Mouse (Mus musculus) heart, embryonic 15.5 days (tissue): Measurements from ENCODE around the gene Dok3. TPM values are rescaled to one million over a fixed set of nuclear protein-coding genes. Genes with fewer than 3 reads are reported as not detected.
A peak's percentile ranks its signal among the peaks of the same experiment; 100 is the strongest.

ENCODE experiments used
- ATAC-seq: fragments of 200-750 bp; cut with Nextera tagmentation; replicated peaks from 2 replicates; pipeline ENCODE4 v1.8.0; 2017; ENCODE audit warnings: low read depth, moderate TSS enrichment; ENCODE audit not compliant: insufficient number of reproducible peaks, insufficient read depth, low FRiP score
- H3K27ac ChIP-seq: fragments of 300-500 bp; sonication (generic); 2 replicates; pipeline ENCODE4 v1.5.1; 2015; ENCODE audit warnings: mild to moderate bottlenecking, inconsistent platforms
- H3K27me3 ChIP-seq: fragments of 300-500 bp; sonication (generic); 2 replicates; pipeline ENCODE4 v1.6.1; 2015; ENCODE audit warnings: inconsistent platforms
- H3K36me3 ChIP-seq: fragments of 300-500 bp; sonication (generic); 2 replicates; pipeline ENCODE4 v1.6.1; 2015; ENCODE audit warnings: mild to moderate bottlenecking, inconsistent platforms
- H3K4me1 ChIP-seq: fragments of 300-500 bp; sonication (generic); replicated peaks from 2 replicates; pipeline ENCODE4 v1.6.1; 2015; ENCODE audit warnings: inconsistent platforms
- H3K4me2 ChIP-seq: fragments of 300-500 bp; sonication (generic); 2 replicates; pipeline ENCODE4 v1.6.1; 2015; ENCODE audit warnings: inconsistent platforms, mild to moderate bottlenecking, moderate library complexity
- H3K4me3 ChIP-seq: fragments of 300-500 bp; sonication (generic); 2 replicates; pipeline ENCODE4 v1.5.1; 2015; ENCODE audit warnings: mild to moderate bottlenecking, inconsistent platforms
- H3K9ac ChIP-seq: fragments of 300-500 bp; sonication (generic); 2 replicates; pipeline ENCODE4 v1.6.1; 2015; ENCODE audit warnings: mild to moderate bottlenecking, inconsistent platforms
- H3K9me3 ChIP-seq: fragments of 300-500 bp; sonication (generic); replicated peaks from 2 replicates; pipeline ENCODE4 v1.6.1; 2016; ENCODE audit warnings: inconsistent platforms
- WGBS: fragments of 180-500 bp; shearing (Covaris S2); methylation state at CpG from one replicate; pipeline ENCODE4 v1.1.7; 2015; ENCODE audit warnings: mixed read lengths; 5-methylcytosine and 5-hydroxymethylcytosine counted together
- polyA plus RNA-seq: library from polyadenylated mRNA; unstranded; fragments of >200 nt; fragmentation: Nextera tagmentation; extraction: Ambion mirVana; gene quantifications from 2 replicates; pipeline ENCODE4 v1.2.1, GENCODE M21; 2015

Dok3 gene
- polyA plus RNA-seq, 1 experiment from 2014 or later: 1.3 TPM

DNA sequence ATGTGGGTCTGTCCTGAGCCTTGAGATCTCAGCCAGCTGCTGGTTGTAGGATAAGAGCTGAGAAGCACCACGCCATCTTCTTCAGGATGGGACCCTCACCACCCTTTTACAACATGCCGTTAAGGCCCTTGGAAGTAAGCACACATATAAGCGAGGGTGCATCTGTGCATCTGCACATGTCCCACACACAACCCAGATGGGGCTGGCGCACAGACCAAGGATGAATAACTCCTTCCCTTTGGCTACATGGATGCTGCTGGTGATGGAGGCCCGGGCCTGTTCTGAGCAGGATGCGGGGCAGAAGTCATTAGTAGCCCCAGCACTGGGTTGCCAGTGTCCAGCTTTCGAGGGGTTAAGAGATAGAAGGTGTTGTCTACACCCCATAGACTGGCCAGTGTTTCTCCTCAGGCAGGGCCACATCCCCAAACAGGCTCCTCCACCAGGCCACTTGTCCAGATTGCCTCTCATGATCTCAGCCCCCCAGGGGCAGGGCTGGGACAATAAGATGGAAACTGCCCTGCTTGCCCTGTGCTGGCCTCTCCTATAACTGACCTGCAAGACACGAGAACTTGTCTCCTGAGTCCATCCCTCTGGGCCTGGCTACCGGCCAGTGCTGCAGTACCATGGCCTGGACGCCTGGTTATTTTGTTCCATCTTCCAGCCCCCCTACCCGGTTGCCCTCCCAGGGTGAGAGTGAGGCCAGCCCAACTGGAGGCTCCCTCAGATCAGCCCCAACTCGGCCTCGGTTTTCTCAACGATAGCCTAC lies 42.9 kb downstream of the Dok3 start:
- H3K36me3 ChIP-seq: peaks cover 9% of the 10 kb centered on the region; the same call in 1 of the 2 replicates
- no peak for ATAC-seq
- peak overlapping the region; percentile 95 for H3K4me2 ChIP-seq
- H3K27ac ChIP-seq: peak overlapping the region; percentile 86; the same call in 1 of the 2 replicates
- peaks cover 86% of the 10 kb centered on the region for H3K27me3 ChIP-seq
- peak overlapping the region; percentile 92 for H3K9ac ChIP-seq
- H3K9me3 ChIP-seq: no peaks in the 10 kb centered on the region
- peak overlapping the region; percentile 88 for H3K4me3 ChIP-seq
- 42% methylated on average over 14 of the region's 14 CpGs for WGBS
- H3K4me1 ChIP-seq: peaks cover 67% of the 10 kb centered on the region

DNA sequence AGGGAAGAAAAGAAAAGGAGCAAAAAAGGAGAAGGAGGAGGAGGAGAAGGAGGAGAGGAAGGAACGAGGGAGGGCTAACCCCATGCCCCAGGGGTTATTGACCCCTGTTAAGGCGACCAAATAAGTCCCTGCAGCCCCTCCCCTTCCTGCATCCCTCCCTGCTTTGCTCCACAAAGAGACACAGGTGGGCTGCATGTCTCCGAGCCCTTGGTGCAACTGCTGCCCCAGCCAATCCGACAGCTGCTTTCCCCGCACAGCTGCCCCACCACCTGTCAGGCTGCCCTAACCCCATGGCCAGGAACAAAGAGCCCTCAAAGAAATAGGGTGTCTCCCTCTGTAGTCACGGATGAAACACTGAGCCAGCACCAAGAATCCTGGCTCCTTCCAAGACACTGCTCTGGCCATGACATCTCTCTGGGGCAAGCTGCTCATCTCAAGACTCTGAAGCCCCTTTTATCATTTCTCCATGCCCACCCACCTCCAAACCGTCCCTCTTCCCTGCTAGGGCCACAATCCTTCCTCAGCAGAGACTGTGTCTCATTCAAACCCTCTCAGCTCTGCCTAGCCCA lies 44.5 kb downstream of the Dok3 start:
- WGBS: 40% methylated on average over 7 of the region's 7 CpGs
- 0 out of 2 replicates have a peak overlapping the region, but pooled peaks have one; percentile 4 for H3K4me2 ChIP-seq

DNA sequence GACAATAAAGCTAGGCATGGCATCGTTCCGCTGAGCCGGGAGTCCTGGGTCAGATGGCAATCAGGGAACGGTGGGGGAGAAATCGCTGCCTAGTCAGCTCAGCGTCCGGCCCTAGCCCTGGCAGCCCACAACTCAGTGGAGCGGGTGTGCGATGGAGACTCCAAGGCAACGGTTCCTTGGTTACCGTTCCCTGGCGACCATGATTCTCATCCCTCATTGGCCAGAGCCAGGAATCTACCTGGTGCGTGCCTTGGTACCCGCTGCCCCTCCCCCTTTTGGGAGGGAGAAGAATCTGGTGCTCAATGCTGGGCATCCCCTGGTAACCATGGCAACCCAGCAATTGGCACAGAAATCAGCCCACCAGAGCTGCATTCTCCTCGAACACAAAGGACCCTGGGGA lies 45.5 kb downstream of the Dok3 start:
- no peak for ATAC-seq

More for the DNA sequence above, 44.5 kb downstream of the Dok3 start:
- Histone ChIP-seq H3K9ac (no peak overlapping the region), H3K27ac (no peak overlapping the region), H3K9me3 (no peaks in the 10 kb centered on the region), H3K4me1 (peaks cover 67% of the 10 kb centered on the region), H3K36me3 (peaks cover 23% of the 10 kb centered on the region), H3K27me3 (peaks cover 74% of the 10 kb centered on the region), H3K4me3 (no peak overlapping the region)
- no peak for ATAC-seq

DNA sequence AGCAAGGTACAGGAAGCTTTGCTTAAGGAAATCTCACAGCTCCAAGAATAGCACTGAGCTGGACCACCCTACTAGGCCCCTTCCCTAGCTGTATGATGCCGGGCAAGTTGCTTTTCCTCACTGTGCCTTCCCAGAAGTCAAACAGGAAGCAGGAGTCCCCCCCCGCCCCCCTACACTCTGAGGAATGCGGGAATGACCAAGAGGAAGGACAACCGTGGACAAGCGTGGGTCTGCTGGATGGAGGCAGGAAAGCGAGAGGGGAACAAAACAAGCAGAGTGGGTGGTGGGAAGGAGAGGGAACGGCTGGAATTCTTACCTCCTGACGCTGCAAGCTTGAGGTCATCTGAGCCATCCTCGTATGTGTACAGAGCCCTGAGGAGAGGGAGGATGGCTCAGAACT lies 46.0 kb downstream of the Dok3 start:
- 26% methylated on average over 9 of the region's 9 CpGs for WGBS
- Histone ChIP-seq H3K9ac (no peak overlapping the region), H3K4me3 (no peak overlapping the region), H3K36me3 (peaks cover 23% of the 10 kb centered on the region), H3K4me2 (peak overlapping the region; percentile 7; the same call in 1 of the 2 replicates), H3K9me3 (no peaks in the 10 kb centered on the region), H3K27ac (peak overlapping the region; percentile 52), H3K27me3 (peaks cover 65% of the 10 kb centered on the region), H3K4me1 (peaks cover 73% of the 10 kb centered on the region)
- ATAC-seq: no peak

More for the DNA sequence above, 45.5 kb downstream of the Dok3 start:
- Histone ChIP-seq H3K9me3 (no peaks in the 10 kb centered on the region), H3K4me1 (peaks cover 77% of the 10 kb centered on the region), H3K27me3 (peaks cover 69% of the 10 kb centered on the region), H3K36me3 (peaks cover 23% of the 10 kb centered on the region), H3K4me2 (0 out of 2 replicates have a peak overlapping the region, but pooled peaks have one; percentile 4), H3K4me3 (no peak overlapping the region), H3K27ac (peak overlapping the region; percentile 52), H3K9ac (no peak overlapping the region)
- 55% methylated on average over 15 of the region's 15 CpGs for WGBS

DNA sequence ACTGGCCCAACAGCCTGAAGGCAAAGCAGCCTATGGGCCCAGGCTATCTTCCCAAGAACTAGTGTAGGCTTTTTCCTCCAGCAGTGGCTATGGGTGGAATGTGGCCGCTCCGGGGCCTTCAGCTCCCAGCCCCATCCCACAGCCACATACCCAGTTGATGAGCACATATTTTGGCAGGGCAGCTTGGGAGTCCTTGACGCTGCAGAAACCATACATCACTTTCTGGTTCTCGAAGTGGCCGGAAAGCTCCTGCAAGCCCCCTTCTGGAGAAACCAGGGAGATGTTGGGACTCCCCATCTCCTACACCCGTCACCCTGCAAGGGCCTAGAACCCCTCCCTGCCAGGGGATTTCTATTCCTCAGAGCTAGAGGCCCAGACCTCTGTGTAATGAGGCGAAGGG lies 46.6 kb downstream of the Dok3 start:
- H3K27ac ChIP-seq: peak overlapping the region; percentile 52

DNA sequence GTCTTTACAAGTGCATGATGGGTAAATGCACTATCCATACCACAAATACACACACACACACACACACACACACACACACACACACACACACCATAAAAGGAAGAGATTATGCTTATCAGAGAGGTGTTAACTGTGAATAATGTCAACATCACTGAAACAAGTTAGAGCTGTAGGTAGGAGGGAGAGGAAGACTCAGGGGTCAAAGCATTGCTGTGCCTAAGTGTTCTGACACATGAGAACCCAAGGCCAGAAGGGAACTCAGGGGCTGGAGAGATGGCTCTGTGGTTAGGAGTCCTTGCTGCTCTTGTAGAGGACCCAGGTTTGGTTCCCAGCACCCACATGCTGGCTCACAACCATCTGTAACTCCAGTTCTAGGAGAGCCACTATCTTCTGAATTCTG lies 49.2 kb downstream of the Dok3 start:
- Histone ChIP-seq H3K9me3 (no peaks in the 10 kb centered on the region), H3K36me3 (peaks cover 41% of the 10 kb centered on the region), H3K4me2 (no peak overlapping the region), H3K4me1 (peaks cover 42% of the 10 kb centered on the region), H3K4me3 (no peak overlapping the region), H3K27me3 (peaks cover 60% of the 10 kb centered on the region), H3K27ac (0 out of 2 replicates have a peak overlapping the region, but pooled peaks have one; percentile 31), H3K9ac (no peak overlapping the region)
- ATAC-seq: no peak

More for the DNA sequence above, 46.6 kb downstream of the Dok3 start:
- Histone ChIP-seq H3K9ac (no peak overlapping the region), H3K4me3 (no peak overlapping the region), H3K27me3 (peaks cover 64% of the 10 kb centered on the region), H3K9me3 (no peaks in the 10 kb centered on the region), H3K4me1 (peaks cover 68% of the 10 kb centered on the region), H3K4me2 (no peak overlapping the region), H3K36me3 (peaks cover 23% of the 10 kb centered on the region)
- ATAC-seq: no peak
- 50% methylated on average over 7 of the region's 7 CpGs for WGBS

DNA sequence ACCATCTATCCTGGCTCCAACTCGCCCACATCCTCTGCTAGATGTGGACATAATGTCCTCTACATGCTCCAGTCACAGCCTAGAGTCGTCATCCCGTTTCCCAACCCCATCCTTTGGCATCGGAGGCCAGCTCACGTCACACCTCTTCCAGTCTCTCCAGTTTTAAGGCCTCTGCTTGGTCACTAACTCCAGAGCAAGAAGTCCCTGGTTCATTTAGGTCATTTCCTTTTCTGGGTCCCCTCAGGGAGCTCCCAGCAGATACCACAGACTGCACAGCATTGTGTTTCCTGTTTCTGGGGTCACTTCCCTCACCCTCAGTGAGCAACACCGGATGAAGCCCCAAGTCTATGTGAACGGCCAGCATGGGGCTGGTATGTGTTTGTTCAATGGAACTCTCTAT lies 50.1 kb downstream of the Dok3 start:
- Histone ChIP-seq H3K4me2 (no peak overlapping the region), H3K9ac (no peak overlapping the region), H3K27ac (peak overlapping the region; percentile 46), H3K36me3 (peaks cover 44% of the 10 kb centered on the region), H3K27me3 (peaks cover 60% of the 10 kb centered on the region), H3K9me3 (no peaks in the 10 kb centered on the region), H3K4me1 (peaks cover 33% of the 10 kb centered on the region), H3K4me3 (no peak overlapping the region)
- no peak; the same call in 1 of the 2 replicates for ATAC-seq
- 68% methylated on average over 7 of the region's 7 CpGs for WGBS

DNA sequence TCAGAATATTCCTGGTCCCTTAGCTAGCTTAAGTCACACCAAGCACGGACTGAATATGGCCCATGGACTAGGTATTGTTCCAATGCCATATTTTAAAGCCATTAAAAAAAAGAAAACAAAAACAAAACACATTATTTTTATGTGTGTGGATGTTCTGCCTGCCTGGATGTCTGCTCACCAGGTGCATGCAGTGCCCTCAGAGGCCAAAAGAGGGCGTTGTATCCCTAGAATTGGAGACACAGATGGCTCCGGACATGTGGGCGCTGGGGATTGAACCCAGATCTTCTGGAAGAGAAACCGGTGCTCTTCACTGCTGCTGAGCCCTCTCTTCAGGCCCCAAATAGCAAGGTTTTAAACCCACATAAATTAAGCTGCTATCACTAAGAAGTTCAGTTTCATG lies 51.1 kb downstream of the Dok3 start:
- H3K9ac ChIP-seq: no peak overlapping the region
- 53% methylated on average over 5 of the region's 5 CpGs for WGBS
- H3K4me3 ChIP-seq: no peak overlapping the region
- H3K27me3 ChIP-seq: peaks cover 58% of the 10 kb centered on the region
- ATAC-seq: no peak
- no peak overlapping the region for H3K4me2 ChIP-seq
- no peak overlapping the region for H3K27ac ChIP-seq
- H3K36me3 ChIP-seq: peaks cover 44% of the 10 kb centered on the region
- no peaks in the 10 kb centered on the region for H3K9me3 ChIP-seq
- peaks cover 28% of the 10 kb centered on the region for H3K4me1 ChIP-seq

DNA sequence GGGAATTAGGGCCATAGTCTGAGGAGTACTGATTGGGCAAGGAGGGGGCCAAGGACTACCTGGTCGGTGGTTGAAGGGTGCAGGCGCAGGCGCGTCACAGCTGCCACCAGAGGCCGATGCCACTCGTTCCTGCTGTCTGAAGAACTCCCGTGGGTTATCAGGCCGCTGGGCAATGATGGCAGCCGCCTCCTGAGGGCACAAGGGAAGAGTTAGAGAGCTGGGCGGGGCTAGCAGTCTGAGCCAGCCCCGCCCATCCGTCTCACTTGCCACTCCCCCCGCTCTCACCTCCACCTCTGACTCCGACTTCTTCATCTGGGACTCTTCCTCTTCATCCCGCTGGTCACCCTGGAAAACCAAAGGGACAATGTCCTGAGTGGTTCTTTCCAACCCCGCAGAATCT lies 51.6 kb downstream of the Dok3 start:
- H3K36me3 ChIP-seq: peaks cover 44% of the 10 kb centered on the region
- H3K4me3 ChIP-seq: no peak overlapping the region
- H3K9ac ChIP-seq: no peak overlapping the region

DNA sequence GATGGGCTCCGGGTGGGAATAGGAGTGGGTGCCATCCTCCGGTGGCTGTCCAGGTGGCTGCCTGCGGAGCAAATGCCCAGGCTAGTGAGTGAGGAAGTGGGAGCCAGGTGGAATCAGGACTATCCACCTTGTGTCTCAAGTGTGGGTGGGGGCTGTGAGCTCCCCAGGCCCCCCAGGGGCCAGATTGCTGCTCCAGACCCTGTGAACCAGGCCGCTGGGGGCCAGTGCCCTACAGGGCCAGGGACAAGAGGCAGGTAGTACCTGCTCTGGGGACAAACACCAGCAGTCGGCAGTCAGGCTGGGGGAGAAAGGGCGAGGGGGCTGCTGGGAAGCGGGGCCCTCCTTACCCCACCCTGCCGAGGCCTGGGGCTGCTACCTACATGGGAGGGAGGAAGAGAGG lies 52.8 kb downstream of the Dok3 start:
- WGBS: 90% methylated on average over 8 of the region's 8 CpGs
- no peaks in the 10 kb centered on the region for H3K9me3 ChIP-seq
- H3K27ac ChIP-seq: no peak overlapping the region
- H3K27me3 ChIP-seq: peaks cover 50% of the 10 kb centered on the region
- ATAC-seq: no peak
- no peak overlapping the region for H3K9ac ChIP-seq
- no peak overlapping the region for H3K4me3 ChIP-seq
- H3K4me1 ChIP-seq: peaks cover 32% of the 10 kb centered on the region
- peaks cover 35% of the 10 kb centered on the region for H3K36me3 ChIP-seq
- H3K4me2 ChIP-seq: no peak overlapping the region

More for the DNA sequence above, 51.6 kb downstream of the Dok3 start:
- no peak for ATAC-seq
- H3K9me3 ChIP-seq: no peaks in the 10 kb centered on the region
- H3K27ac ChIP-seq: no peak overlapping the region
- WGBS: 70% methylated on average over 16 of the region's 16 CpGs
- peaks cover 56% of the 10 kb centered on the region for H3K27me3 ChIP-seq
- H3K4me1 ChIP-seq: peaks cover 28% of the 10 kb centered on the region
- no peak overlapping the region for H3K4me2 ChIP-seq

DNA sequence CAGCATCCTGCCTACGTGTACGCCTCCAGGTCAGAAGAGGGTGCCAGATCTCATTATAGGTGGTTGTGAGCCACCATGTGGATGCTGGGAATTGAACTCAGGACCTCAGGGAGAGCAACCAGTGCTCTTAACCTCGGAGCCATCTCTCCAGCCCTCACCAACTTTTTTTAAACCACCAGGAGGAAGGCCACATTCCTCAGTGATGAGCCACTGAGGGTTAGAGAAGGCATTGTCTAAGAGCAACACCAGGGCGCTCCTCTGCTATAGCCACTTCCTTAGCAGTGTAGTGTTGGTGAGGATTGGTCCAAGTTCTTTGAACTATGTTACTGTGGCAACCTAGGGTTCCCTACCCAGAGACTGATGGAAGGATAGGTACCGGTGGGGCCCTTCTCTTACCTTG lies 53.3 kb downstream of the Dok3 start:
- peaks cover 55% of the 10 kb centered on the region for H3K27me3 ChIP-seq
- H3K4me3 ChIP-seq: no peak overlapping the region
- H3K4me1 ChIP-seq: peaks cover 37% of the 10 kb centered on the region

More for the DNA sequence above, 53.3 kb downstream of the Dok3 start:
- H3K9me3 ChIP-seq: no peaks in the 10 kb centered on the region
- no peak overlapping the region for H3K27ac ChIP-seq
- ATAC-seq: no peak
- H3K9ac ChIP-seq: no peak overlapping the region
- peaks cover 30% of the 10 kb centered on the region for H3K36me3 ChIP-seq
- H3K4me2 ChIP-seq: no peak overlapping the region
- 83% methylated on average over 5 of the region's 5 CpGs for WGBS
